Mouse (Mus musculus): ENCODE measurements around the gene Cipc. TPM values are rescaled to one million over a fixed set of nuclear protein-coding genes. Genes with fewer than 3 reads are reported as not detected.

Gene Cipc
- 31.8 and 37.7 TPM in 2 replicates for polyA plus RNA-seq (2016; fragmentation: Nextera tagmentation; extraction: Ambion mirVana)

DNA sequence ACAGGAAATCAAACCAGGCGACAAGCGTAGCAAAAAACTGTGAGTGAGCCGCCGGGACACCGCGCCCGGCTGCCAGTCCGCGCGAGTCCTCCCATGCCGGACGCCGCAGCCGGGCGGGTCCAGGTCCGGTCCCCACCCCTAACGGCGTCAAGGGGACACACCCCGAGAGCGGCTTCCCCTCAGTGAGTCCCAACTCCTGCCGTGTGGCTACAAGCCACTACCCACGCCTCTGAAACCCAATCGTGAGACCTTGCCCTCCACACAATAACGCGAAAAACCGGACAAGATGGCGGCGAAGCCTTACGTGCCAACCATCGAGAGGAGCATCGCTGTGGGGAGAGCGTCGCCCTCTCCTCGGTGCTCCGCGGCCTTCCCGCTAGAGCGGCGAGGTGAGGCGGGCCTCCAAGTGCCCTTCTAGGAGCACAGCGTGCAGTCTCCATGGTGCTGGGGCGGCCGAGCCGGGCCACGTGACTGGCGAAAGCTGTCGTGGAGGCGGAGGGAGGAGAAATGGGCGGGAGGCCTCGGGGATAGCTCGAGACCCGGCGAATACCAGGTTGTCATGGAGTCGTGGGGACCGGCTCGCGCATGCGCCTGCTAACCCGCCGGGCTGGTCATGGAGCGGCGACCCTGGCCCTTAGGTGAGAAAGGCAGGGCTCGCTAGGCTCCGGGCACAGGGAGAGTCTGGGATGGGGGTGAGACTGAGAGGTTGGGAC is at the start of gene Cipc:
Gene Cipc, plus strand, starts transcription at position 182 of the 713 bp plus-strand sequence.
- H3K4me3 ChIP-seq = peak within 1 kb of the TSS; percentile 82
- H3K4me1 ChIP-seq = peaks cover 22% of the 10 kb centered on the region
- peak; percentile 99 for DNase-seq (ENCODE audit: low spot score)
- H3K36me3 ChIP-seq = peaks cover 7% of the 10 kb centered on the region; the same call in 1 of the 2 replicates
- H3K27me3 ChIP-seq (ENCODE audit: low read depth, poor library complexity, severe bottlenecking) = no peaks in the 10 kb centered on the region
- peak within 1 kb of the TSS; percentile 99 for H3K27ac ChIP-seq
- no peaks in the 10 kb centered on the region for H3K9me3 ChIP-seq (replicated peaks)
- WGBS = under 1% methylated on average over 64 of the region's 64 CpGs

- no peaks in the 10 kb centered on the region for H3K36me3 ChIP-seq
- WGBS = 69% methylated on average over 7 of the region's 7 CpGs
- peaks cover 78% of the 10 kb centered on the region for H3K4me1 ChIP-seq
- H3K9me3 ChIP-seq (replicated peaks) = no peaks in the 10 kb centered on the region
- no peak overlapping the region for H3K4me3 ChIP-seq
- H3K27me3 ChIP-seq (ENCODE audit: low read depth, poor library complexity, severe bottlenecking) = no peaks in the 10 kb centered on the region
- H3K27ac ChIP-seq = peak overlapping the region; percentile 92
- DNase-seq (ENCODE audit: low spot score) = no peak
Measured at GRCm38 (mm10) chr12:86897769-86898273, 49.0 kb upstream of the Cipc start.

DNA sequence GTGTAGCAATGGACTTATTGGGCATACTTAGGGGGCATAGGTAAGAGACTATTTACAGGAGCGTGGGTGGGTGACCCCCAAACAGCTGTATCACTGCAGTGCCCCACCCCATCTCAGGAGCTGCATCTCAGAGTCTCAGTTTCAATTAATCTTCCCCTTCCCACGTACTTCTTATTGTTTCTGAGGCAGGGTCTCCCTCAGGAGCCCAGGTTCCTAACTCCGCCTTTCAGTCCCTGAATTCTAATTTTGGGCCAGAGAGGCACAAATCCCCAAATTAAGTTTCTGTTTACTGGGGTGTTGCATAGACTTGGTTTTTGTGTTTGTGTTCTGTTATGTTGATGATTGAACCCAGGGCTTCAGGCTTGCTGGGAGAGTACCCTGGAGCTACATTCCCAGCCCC is 48.4 kb upstream of the Cipc start:
- no peaks in the 10 kb centered on the region for H3K27me3 ChIP-seq (ENCODE audit: low read depth, poor library complexity, severe bottlenecking)
- no peak overlapping the region for H3K4me3 ChIP-seq
- peaks cover 72% of the 10 kb centered on the region for H3K4me1 ChIP-seq
- 66% methylated on average over 3 of the region's 3 CpGs for WGBS
- no peak for DNase-seq (ENCODE audit: low spot score)
- H3K9me3 ChIP-seq (replicated peaks) = no peaks in the 10 kb centered on the region
- no peaks in the 10 kb centered on the region for H3K36me3 ChIP-seq
- peak overlapping the region; percentile 92 for H3K27ac ChIP-seq

- WGBS = 74% methylated on average over 11 of the region's 11 CpGs
- H3K9me3 ChIP-seq (replicated peaks) = no peaks in the 10 kb centered on the region
- peak; percentile 59 for DNase-seq (ENCODE audit: low spot score)
- H3K27me3 ChIP-seq (ENCODE audit: low read depth, poor library complexity, severe bottlenecking) = no peaks in the 10 kb centered on the region
- peaks cover 74% of the 10 kb centered on the region for H3K4me1 ChIP-seq
- no peaks in the 10 kb centered on the region for H3K36me3 ChIP-seq
- no peak overlapping the region for H3K4me3 ChIP-seq
- peak overlapping the region; percentile 92 for H3K27ac ChIP-seq
Measured at GRCm38 (mm10) chr12:86899461-86900179, 47.2 kb upstream of the Cipc start.

- Histone ChIP-seq H3K27me3 (ENCODE audit: low read depth, poor library complexity, severe bottlenecking) (peaks cover 21% of the 10 kb centered on the region), H3K36me3 (no peaks in the 10 kb centered on the region), H3K4me1 (peaks cover 56% of the 10 kb centered on the region), H3K9me3 (replicated peaks) (no peaks in the 10 kb centered on the region), H3K4me3 (no peak overlapping the region), H3K27ac (peak overlapping the region; percentile 42)
- WGBS = 84% methylated on average over 11 of the region's 11 CpGs
- DNase-seq (ENCODE audit: low spot score) = no peak
Measured at GRCm38 (mm10) chr12:86903828-86904806, 42.7 kb upstream of the Cipc start.

DNA sequence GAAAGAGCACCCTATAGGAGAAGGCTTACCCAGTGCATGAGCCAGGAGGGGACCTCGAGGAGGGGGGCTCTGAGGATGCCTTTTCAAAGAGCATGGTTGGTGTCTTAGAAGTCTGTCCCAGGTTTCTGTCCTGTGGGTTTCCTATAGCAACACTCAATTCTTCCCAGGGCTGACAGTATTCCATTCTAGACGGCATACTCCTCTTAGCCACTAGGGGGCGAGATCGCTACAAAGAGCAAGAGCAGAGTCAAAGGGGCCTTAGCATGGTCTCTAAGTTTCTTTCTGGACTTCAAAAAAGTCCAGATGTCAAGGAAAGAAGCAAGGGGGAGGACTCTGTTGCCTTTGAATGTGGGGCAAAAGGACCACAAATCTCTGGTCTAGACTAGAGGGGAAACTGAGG is 41.6 kb upstream of the Cipc start:
- Histone ChIP-seq H3K27me3 (ENCODE audit: low read depth, poor library complexity, severe bottlenecking) (peaks cover 29% of the 10 kb centered on the region), H3K36me3 (no peaks in the 10 kb centered on the region), H3K4me3 (no peak overlapping the region), H3K27ac (peak overlapping the region; percentile 63), H3K9me3 (replicated peaks) (no peaks in the 10 kb centered on the region), H3K4me1 (peaks cover 52% of the 10 kb centered on the region)
- no peak for DNase-seq (ENCODE audit: low spot score)
- 12% methylated on average over 4 of the region's 4 CpGs for WGBS

GRCm38 (mm10) chr12:86905876-86906275 is 41.0 kb upstream of the Cipc start:
- peaks cover 52% of the 10 kb centered on the region for H3K4me1 ChIP-seq
- H3K9me3 ChIP-seq (replicated peaks) = no peaks in the 10 kb centered on the region
- 59% methylated on average over 7 of the region's 7 CpGs for WGBS
- DNase-seq (ENCODE audit: low spot score) = peak; percentile 32
- no peaks in the 10 kb centered on the region for H3K36me3 ChIP-seq
- peak overlapping the region; percentile 63 for H3K27ac ChIP-seq
- H3K4me3 ChIP-seq = no peak overlapping the region
- peaks cover 31% of the 10 kb centered on the region for H3K27me3 ChIP-seq (ENCODE audit: low read depth, poor library complexity, severe bottlenecking)

DNA sequence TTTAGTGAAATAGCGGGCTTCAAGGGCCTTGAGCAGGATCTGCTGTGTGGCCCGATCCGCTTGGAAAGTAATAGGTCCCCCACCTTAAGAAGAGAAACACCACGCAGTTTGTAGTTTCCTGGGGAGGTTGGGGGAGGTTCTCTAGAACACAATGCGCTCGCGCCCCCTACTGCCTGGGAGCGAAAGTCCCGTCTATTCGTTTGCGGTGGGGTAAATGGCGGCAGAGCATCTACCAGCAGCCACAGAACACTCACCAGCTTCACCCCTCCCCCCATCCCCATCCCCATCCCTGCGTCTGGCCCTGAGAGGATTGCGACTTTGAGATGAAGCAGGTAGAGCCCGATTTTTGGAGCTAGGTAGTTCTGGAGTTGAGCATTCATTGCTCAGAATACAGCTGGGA is 40.4 kb upstream of the Cipc start:
- H3K4me3 ChIP-seq = no peak overlapping the region
- H3K27me3 ChIP-seq (ENCODE audit: low read depth, poor library complexity, severe bottlenecking) = peaks cover 31% of the 10 kb centered on the region
- peak overlapping the region; percentile 63; the same call in 1 of the 2 replicates for H3K27ac ChIP-seq
- DNase-seq (ENCODE audit: low spot score) = peak; percentile 86
- 6% methylated on average over 15 of the region's 15 CpGs for WGBS
- peaks cover 55% of the 10 kb centered on the region for H3K4me1 ChIP-seq
- no peaks in the 10 kb centered on the region for H3K36me3 ChIP-seq
- no peaks in the 10 kb centered on the region for H3K9me3 ChIP-seq (replicated peaks)

- no peaks in the 10 kb centered on the region for H3K9me3 ChIP-seq (replicated peaks)
- H3K4me3 ChIP-seq = peak overlapping the region; percentile 12; the same call in 1 of the 2 replicates
- DNase-seq (ENCODE audit: low spot score) = peak; percentile 49
- peak overlapping the region; percentile 63 for H3K27ac ChIP-seq
- peaks cover 68% of the 10 kb centered on the region for H3K27me3 ChIP-seq (ENCODE audit: low read depth, poor library complexity, severe bottlenecking)
- WGBS = 28% methylated on average over 10 of the region's 10 CpGs
- H3K4me1 ChIP-seq = peaks cover 56% of the 10 kb centered on the region
- H3K36me3 ChIP-seq = no peaks in the 10 kb centered on the region
Measured at GRCm38 (mm10) chr12:86911482-86911931, 35.3 kb upstream of the Cipc start.

DNA sequence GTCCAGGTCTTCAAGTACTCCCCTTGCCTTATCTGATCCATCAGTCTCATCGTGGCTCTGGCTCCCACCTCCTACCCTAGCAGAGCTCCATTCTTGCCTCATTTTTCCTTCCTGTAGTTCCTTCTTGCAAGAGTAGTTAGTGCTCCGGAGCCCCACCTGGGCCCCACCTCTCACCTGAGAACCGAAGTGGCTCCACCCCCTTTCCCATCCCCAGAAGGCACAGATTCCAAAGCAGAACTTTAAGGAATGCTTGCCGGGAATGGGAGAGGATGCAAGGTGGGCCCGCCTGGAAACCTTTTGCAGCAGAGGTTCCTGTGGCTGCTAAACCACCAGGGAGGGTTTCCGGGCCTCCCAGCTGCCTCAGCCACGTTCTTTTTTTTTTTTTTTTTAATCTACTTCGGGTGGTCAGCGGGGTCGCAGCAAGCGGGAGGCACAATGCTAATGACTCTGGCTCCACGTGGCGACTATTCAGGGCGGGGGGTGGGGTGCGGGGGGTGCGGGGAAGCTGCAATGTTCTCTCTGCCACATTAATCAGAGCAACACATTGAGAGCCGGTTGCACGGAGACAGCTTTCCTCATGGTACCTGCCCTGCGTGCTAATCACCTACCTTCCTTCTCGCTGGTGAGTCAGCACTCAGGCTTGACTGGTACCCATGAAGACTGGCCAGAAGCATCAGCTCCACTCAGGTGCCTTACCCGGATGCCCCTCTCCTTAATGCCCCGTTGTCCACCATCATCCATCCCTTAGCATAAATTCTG is 34.3 kb upstream of the Cipc start:
- Histone ChIP-seq H3K4me3 (peak overlapping the region; percentile 34), H3K27ac (peak overlapping the region; percentile 63), H3K9me3 (replicated peaks) (no peaks in the 10 kb centered on the region), H3K36me3 (no peaks in the 10 kb centered on the region), H3K27me3 (ENCODE audit: low read depth, poor library complexity, severe bottlenecking) (peaks cover 69% of the 10 kb centered on the region), H3K4me1 (peaks cover 55% of the 10 kb centered on the region)
- peak; percentile 53 for DNase-seq (ENCODE audit: low spot score)
- 6% methylated on average over 22 of the region's 22 CpGs for WGBS

DNA sequence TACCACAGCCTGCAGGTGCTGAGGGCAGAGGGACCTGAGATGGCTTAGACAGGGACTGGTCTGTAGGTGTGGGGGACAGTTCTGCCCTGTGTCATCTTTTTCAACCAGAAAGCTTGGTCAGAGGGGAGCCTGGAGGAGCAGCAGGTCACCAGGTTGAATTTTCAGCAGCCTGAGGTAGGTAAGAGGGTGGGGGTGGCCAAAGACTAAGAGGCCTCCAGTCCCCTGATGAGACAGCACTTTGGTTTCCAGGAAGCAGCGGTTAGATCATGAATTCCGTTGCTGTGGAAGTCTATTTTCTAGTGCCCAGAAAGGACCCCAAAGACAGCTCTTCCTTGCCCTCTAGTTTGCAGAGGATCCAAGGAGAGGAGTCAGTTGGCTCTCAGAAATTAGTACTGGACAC is 32.5 kb upstream of the Cipc start:
- Histone ChIP-seq H3K27me3 (ENCODE audit: low read depth, poor library complexity, severe bottlenecking) (peaks cover 65% of the 10 kb centered on the region), H3K4me3 (no peak overlapping the region), H3K27ac (no peak overlapping the region), H3K9me3 (replicated peaks) (no peaks in the 10 kb centered on the region), H3K36me3 (no peaks in the 10 kb centered on the region), H3K4me1 (peaks cover 66% of the 10 kb centered on the region)
- no peak for DNase-seq (ENCODE audit: low spot score)
- WGBS = 78% methylated on average over 2 of the region's 2 CpGs

DNA sequence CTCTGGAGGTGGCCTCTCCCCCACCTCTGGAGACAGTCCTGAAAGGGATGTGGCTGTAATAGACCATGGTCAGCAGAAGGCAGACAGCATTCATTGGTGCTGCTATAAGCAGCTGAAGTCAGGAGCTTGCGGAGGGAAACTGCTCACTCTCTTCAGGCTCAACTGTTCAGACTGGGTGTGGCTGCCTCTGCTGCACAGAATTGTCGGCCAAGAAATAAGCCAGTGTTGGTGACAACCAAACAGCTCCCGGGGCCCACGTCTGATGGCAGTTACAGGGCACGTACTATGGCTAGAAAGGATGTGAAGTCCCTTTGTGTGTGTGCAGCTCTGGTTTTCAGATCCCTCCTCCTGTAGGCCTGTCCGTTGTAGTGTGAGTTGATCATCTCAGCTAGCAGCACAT is 32.1 kb upstream of the Cipc start:
- peaks cover 63% of the 10 kb centered on the region for H3K27me3 ChIP-seq (ENCODE audit: low read depth, poor library complexity, severe bottlenecking)
- peaks cover 67% of the 10 kb centered on the region for H3K4me1 ChIP-seq
- no peak for DNase-seq (ENCODE audit: low spot score)
- no peak overlapping the region for H3K4me3 ChIP-seq
- no peaks in the 10 kb centered on the region for H3K36me3 ChIP-seq
- H3K27ac ChIP-seq = no peak overlapping the region; the same call in 1 of the 2 replicates
- WGBS = 72% methylated on average over 6 of the region's 6 CpGs
- no peaks in the 10 kb centered on the region for H3K9me3 ChIP-seq (replicated peaks)

Measured in limb, embryonic 10.5 days (tissue).